Mouse (Mus musculus): Measurements from ENCODE around the gene Sh3bp5.

Sh3bp5 gene

DNA sequence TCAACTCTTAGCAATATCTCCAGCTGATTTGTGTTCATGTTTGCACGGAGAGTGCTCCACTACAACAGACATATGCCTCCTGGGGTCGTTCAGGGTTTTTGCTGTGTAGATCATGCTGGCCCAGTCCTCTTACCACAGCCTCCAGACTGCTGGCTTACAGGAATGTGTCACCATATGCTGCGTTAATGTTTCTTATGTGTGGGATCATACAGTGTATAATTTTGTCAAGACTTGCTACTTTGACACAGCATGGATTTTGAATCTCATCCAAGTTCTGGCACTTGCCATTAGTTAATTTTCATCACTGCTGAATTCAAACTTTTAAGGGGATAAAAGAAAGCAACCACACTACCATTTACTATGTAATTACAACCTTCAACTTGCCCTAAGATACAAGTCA lies 100.1 kb downstream of the Sh3bp5 start:
- DNase-seq = no peak

DNA sequence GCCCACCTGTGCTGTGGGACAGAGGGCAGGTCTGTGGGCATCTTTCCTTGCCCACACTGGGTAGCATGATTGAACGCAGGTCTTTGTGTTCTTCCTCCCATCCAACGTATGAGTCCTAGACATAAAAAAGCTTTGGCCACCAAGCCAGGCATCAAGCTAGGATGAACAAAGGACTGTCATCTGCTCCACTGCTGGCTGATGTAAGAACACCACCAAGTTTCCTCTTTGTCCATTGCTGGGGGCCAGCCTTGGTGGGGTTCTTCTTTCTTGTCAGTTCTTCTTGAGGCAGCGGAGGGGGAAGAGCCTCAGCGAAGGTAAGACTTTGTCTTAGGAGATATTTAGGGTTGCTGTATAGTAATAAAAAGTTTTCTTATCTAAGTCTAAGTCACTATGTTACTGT lies 104.9 kb downstream of the Sh3bp5 start:
- no peak for DNase-seq

DNA sequence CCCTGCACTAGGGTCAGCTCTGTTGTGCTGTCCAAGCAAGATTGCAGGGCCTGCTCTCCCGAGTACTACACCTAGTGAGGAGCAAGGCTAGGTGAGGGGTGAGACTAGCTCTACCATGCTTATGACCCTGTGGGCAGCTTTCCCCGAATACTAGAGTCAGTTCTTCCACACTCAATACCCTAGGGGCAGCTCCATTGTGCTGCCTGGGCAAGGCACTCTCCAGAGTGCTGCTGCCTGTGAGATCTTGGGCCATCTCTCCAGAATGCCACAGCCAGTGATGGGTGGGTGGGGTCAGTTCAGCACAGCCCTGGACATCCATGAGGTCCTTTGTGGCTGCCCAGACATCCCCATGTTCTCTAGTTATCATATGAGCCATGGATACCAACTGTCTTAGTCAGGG lies 106.1 kb downstream of the Sh3bp5 start:
- DNase-seq = no peak

DNA sequence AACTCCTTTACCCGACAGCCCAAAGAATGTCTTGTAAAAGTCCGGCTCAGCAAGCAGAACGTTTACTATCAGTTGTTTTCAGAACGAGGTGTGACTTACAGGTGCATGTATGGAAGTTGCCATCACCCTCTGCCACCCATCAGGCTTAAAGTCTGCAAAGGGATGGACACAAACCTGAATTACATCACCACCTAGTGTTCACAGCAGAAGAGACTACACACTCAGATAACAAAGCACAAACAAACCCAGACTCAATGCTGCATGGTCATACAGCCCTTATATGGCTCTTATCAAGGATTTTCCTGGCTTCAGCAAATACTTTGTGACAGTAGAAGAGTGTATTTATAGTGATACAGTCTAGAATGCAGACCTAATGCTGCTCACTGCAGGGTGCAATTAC lies 108.2 kb downstream of the Sh3bp5 start:
- no peak for DNase-seq

DNA sequence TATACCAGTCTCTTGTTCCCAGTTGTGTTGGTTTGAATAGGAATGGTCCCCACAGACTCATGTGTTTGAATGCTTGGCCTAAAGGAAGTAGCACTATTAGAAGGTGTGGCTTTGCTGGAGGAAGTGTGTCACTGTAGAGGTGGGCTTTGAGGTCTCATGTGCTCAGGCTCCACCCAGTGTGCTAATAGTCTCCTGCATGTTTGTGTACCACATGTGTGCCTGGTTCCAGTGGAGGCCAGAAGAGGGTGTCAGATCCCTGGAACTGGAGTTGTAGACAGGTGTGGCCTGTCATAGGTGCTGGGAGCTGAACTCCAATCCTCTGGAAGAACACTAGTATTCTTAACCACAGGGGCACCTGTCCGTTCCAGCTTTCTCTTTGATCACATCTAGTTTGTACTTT lies 108.7 kb downstream of the Sh3bp5 start:
- no peak for DNase-seq

DNA sequence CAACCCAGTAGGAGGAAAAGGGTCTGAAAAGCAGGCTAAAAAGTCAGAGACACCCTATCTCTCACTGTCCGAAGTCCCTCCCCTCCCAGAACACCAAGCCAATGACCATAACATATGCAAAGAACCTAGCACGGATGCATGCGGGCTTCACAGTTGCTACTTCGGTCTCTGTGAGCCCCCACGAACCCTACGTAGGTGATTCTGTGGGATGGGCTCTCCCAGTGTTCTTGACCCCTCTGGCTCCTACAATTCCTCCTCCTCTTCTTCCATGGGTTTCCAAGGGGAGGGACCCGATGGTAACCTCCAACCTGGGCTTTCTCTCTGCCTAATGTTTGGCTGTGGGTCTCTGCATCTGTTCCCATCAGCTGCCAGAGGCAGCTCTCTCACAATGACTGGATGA lies 109.1 kb downstream of the Sh3bp5 start:
- DNase-seq = peak in 1 of 2 experiments; percentile 3

DNA sequence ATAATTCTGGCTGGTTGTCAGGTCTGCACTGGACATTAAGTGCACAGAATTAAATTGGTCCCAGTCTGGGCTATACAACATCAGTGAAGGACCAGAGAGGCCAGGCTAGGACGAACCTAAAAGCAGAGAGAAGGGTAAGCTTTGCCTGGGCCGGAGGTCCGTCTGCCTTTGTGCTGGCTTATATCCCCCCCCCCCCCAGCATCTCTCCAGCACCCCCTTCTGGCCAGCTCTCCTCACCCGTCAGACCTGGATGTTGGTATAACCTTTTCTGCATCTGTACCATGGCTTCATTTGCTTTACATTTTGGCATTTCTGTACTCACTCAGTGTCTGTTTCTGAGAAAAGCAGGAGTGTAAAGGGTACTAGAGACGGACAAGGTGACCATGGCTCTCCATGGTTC lies 110.3 kb downstream of the Sh3bp5 start:
- DNase-seq = peak in 1 of 2 experiments; percentile 4

DNA sequence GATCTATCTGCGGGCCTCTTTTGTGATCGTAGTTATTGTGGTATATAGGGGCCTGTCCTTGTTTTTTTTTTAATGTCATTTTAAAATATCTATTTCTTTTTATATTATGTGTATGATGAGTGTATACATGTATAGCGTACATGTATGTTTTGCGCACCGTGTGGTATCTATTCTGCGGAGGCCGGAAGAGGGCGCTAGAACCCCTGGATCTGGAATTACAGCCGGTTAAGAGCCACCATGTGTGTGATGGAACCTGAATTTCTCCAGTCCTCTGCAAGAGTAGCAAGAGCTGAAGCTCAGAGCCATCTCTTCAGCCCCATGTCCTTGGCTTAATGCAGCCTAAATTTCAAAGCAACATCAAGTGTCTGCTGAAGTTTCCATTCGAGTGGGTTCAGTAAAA lies 111.0 kb downstream of the Sh3bp5 start:
- DNase-seq = peak in 1 of 2 experiments; percentile 15

DNA sequence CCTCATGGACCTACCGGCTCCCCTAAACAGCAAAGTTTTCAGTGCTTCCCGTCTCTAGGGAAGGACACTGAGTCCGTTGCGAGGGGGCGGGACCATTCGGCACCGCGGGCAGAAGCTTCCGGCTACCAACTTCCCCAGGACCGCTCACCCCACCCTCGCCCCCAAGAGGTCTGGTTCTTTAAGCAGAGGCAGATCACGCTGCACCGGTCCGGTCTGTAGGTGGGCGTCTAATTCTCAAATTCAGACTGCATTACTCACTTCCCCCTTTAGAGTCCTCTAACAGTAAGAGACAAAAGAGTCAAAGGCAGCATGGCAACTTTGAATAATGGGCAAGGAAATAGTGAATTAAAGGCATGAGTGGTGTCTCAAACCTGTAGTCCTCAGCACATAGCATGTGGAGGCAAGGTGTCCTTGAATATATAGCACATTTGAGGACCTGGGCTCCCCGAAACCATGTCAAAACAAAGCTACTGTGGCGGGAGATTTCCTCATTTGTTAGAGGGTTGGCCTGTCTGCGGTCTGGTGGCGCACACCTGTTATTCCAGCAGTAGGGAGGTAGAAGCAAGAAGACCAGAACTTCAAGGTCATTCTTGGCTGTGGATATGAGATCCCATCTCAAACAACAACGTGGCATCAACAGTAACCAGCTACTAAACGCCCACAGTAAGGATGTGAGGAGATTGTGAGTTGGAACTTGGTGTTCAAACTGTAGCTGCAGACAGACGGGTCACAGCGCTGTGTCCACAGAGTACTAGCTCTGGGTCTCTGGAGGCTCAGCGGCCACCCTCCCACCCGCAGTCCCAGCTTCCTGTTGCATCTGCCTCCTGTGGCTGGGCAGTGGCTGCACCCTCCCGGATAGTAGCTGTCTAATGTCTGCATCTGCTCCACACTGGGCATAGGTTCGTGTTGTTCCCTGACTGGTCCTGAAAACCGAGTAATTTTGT lies 111.8 kb downstream of the Sh3bp5 start, which contains the start of gene Dnah1:
Dnah1 (minus strand) TSS at position 48 of the 944 bp plus-strand sequence.
- peak; percentile 72 to 75 for DNase-seq

DNA sequence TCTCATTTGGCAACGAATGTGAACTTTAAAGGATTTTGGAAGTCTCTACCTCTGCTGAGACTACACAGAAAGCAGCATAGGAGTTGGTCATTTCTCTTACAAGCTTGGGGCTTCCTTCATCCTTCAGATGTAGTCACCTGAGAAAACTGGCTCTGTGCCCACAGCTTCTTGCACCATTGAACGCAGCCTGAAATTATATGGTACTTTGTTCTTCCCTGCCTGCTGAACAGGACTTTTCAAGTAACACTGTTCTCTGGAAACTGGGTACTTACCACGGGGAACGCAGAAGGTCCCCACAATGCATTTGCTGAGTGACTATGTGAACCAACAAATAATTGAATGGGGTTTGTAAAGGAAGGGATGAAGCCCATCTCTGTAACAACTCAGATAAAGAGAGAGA lies 112.7 kb downstream of the Sh3bp5 start:
- no peak for DNase-seq

DNA sequence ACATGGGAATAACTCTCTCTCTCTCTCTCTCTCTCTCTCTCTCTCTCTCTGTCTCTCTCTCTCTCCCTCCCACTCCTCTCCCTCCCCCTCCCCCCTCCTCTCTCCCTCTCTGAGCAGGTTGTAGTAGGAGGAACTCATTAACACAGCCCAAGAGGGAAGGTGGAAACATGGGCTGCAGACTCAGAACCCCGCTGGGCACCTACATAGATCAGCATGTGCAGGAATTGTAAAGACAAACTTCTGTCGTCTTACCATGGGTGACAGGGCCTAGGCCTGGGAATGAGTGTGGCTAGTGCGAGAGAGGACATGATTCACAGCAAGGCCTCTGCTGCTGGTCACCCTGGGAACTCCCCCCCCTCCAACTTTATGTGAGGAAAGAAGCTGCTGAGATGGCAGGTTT lies 113.7 kb downstream of the Sh3bp5 start:
- DNase-seq = no peak

DNA sequence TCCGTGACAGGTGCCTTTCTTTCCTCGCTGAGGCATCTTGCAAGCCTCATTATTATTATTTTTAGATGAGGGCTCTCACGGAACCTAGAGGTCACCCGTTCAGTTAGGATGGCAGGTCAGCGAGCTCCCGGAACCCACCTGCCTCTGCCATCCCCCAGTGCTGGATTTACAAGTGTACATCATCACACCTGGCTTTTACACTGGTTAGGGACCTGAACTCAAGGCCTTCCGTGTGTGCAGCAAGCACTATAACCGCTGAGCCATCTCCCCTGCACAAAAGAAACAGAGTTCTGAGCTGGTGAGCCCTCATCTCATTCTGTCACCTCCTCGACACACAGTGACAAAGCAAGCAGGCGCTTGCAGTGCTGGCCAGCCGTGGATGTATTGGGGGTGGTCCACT lies 114.7 kb downstream of the Sh3bp5 start:
- no peak for DNase-seq

DNA sequence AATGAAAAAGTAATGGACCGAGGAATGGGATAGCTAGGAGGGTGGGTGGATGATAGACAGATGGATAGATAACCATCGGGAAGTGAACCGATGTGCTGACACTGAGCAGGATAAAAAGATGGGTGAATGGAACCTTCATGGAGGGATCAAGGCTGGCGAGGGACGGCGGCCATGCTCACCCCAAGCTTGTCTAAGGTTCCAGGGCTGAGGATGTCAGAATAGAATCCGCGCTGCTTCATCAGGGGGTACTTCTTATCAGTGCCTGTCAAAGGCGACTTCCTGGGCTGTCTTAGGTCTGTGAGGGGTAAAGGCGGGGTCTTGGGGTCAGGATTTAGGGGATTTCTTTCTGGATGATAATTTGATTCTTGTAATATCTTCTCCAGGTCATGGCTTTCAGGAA lies 116.3 kb downstream of the Sh3bp5 start:
- DNase-seq = no peak

DNA sequence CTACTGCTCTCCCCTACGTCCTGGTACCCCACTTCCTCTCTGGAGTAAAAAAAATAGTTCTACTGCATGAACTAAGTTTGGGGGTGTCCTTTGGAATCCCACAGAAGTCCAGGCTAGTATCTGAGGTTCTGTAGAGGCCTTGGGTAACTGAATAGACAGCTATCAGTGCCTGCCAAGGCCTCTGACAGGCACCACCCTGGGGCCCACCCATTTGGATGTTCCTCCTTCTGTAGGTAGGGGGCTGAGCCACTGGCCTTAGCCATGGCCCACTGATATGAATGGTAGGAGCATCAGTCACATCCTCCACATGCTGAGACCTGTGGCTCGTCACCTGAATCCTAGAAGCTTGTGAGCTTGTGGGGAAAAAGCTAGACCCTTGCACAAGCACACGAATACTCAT lies 118.1 kb downstream of the Sh3bp5 start:
- DNase-seq = no peak

DNA sequence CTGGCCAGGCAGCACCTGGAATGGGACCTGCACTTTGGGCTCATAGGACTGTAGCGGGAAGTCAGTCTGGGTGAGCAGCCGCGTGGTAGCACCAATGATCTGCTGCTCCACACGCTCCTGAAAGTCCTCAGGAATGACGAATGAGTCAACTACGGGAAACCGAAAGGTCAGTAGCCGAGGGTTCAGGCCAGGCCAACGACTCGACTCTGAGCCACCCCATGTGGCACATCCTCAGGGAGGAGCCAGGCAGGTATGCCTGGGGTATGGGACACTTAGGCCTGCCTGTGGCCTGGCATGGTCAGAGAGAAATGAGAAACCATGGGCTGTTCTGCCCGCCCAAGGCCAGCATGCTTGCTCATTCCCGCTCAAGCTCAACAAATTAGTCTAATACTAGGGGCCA lies 119.3 kb downstream of the Sh3bp5 start:
- no peak for DNase-seq

DNA sequence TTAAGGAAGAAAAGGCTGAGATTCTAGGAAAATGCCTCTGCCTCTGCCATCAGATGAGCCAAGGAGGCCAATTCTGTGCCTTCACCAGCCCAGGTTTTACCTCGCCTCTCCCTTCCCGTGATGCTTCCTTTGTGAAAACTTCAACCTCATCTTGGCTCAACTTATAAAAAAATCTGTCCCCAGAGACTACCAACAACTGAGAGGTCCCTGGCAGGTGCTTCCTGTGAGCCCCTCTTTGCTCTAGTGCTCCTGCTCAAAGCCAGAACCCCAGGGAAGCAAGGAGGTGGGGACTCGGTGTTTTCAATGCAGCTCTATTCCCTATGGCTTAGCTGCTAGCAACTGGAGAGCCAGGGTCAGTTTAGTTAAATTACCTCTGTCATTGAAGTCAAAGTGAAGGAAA lies 122.7 kb downstream of the Sh3bp5 start:
- no peak for DNase-seq
